Mouse (Mus musculus) kidney, adult 2 months (tissue): ENCODE results near the gene Grm8.

Experiments
- CTCF ChIP-seq: fragments of 200-500 bp; conservative IDR thresholded peaks from 2 replicates; pipeline ENCODE4 v1.5.1; 2011; ENCODE audit warnings: low read depth, mild to moderate bottlenecking, control low read depth, low read length, moderate library complexity, mixed read lengths; ENCODE audit not compliant: insufficient read depth, insufficient read length
- POLR2A ChIP-seq: fragments of 200-500 bp; IDR thresholded peaks from one replicate; pipeline ENCODE4 v1.6.1; 2011; ENCODE audit warnings: low read depth, low read length, control low read depth

GRCm38 (mm10) chr6:28135411-28136233 is 644 bp upstream of the Grm8 start:
- TF ChIP-seq POLR2A, result no peak
- TF ChIP-seq CTCF, result peak; percentile 82
